Mouse (Mus musculus) embryonic fibroblast, embryonic 13.5 days (primary cell): ENCODE results near the gene M6pr.

Source experiments
- CTCF ChIP-seq: IDR thresholded peaks from 2 replicates; pipeline ENCODE4 v1.5.1; 2011; ENCODE audit warnings: mild to moderate bottlenecking, control low read depth, low read length, moderate library complexity, borderline replicate concordance; ENCODE audit not compliant: insufficient read depth
- POLR2A ChIP-seq: IDR thresholded peaks from 2 replicates; pipeline ENCODE4 v1.6.1; 2011; ENCODE audit warnings: low read depth, mild to moderate bottlenecking, control low read depth, low read length, moderate library complexity

GRCm38 (mm10) chr6:122302121-122302520, 6.4 kb upstream of the M6pr start:
- no peak for TF ChIP-seq CTCF
- no peak for TF ChIP-seq POLR2A
